Mouse (Mus musculus): Measurements from ENCODE around the gene 1600014C10Rik. TPM values are rescaled to one million over a fixed set of nuclear protein-coding genes. Genes with fewer than 3 reads are reported as not detected.

Gene 1600014C10Rik
- polyA plus RNA-seq, 1 experiment from 2014 or later = 14.5 TPM

- Histone ChIP-seq H3K9me3 (replicated peaks) (no peaks in the 10 kb centered on the region), H3K27me3 (ENCODE audit: low read depth, poor library complexity, severe bottlenecking) (no peaks in the 10 kb centered on the region), H3K36me3 (no peaks in the 10 kb centered on the region), H3K4me3 (no peak overlapping the region), H3K4me1 (no peaks in the 10 kb centered on the region), H3K27ac (no peak overlapping the region)
- 79% methylated on average over 11 of the region's 11 CpGs for WGBS
- no peak for DNase-seq (ENCODE audit: low spot score)
Measured at GRCm38 (mm10) chr7:38209478-38210152, 26.6 kb downstream of the 1600014C10Rik start.

- WGBS = 46% methylated on average over 1 of the region's 3 CpGs
- no peak for DNase-seq (ENCODE audit: low spot score)
- no peaks in the 10 kb centered on the region for H3K27me3 ChIP-seq (ENCODE audit: low read depth, poor library complexity, severe bottlenecking)
- H3K4me3 ChIP-seq = no peak overlapping the region
- no peaks in the 10 kb centered on the region for H3K36me3 ChIP-seq
- H3K9me3 ChIP-seq (replicated peaks) = no peaks in the 10 kb centered on the region
- H3K4me1 ChIP-seq = no peaks in the 10 kb centered on the region
- no peak overlapping the region for H3K27ac ChIP-seq
Measured at GRCm38 (mm10) chr7:38212651-38213062, 29.6 kb downstream of the 1600014C10Rik start.

- no peaks in the 10 kb centered on the region for H3K4me1 ChIP-seq
- no peaks in the 10 kb centered on the region for H3K27me3 ChIP-seq (ENCODE audit: low read depth, poor library complexity, severe bottlenecking)
- no peak overlapping the region for H3K27ac ChIP-seq
- 76% methylated on average over 5 of the region's 5 CpGs for WGBS
- H3K36me3 ChIP-seq = 0 out of 2 replicates have a peak, but pooled peaks cover under 1% of the 10 kb centered on the region
- DNase-seq (ENCODE audit: low spot score) = no peak
- no peak overlapping the region for H3K4me3 ChIP-seq
- H3K9me3 ChIP-seq (replicated peaks) = no peaks in the 10 kb centered on the region
Measured at GRCm38 (mm10) chr7:38214473-38215214, 31.6 kb downstream of the 1600014C10Rik start.

- no peaks in the 10 kb centered on the region for H3K27me3 ChIP-seq (ENCODE audit: low read depth, poor library complexity, severe bottlenecking)
- WGBS = 72% methylated on average over 7 of the region's 7 CpGs
Measured at GRCm38 (mm10) chr7:38215281-38215680, 32.3 kb downstream of the 1600014C10Rik start.

GRCm38 (mm10) chr7:38215697-38216096 is 32.7 kb downstream of the 1600014C10Rik start:
- H3K36me3 ChIP-seq = peaks cover 10% of the 10 kb centered on the region; the same call in 1 of the 2 replicates
- H3K4me1 ChIP-seq = no peaks in the 10 kb centered on the region
- no peaks in the 10 kb centered on the region for H3K9me3 ChIP-seq (replicated peaks)
- no peak overlapping the region for H3K27ac ChIP-seq
- WGBS = 90% methylated on average over 6 of the region's 6 CpGs
- H3K27me3 ChIP-seq (ENCODE audit: low read depth, poor library complexity, severe bottlenecking) = no peaks in the 10 kb centered on the region
- no peak overlapping the region for H3K4me3 ChIP-seq
- no peak for DNase-seq (ENCODE audit: low spot score)

More at GRCm38 (mm10) chr7:38215281-38215680, 32.3 kb downstream of the 1600014C10Rik start:
- no peak for DNase-seq (ENCODE audit: low spot score)
- Histone ChIP-seq H3K36me3 (0 out of 2 replicates have a peak, but pooled peaks cover 6% of the 10 kb centered on the region), H3K4me3 (no peak overlapping the region), H3K27ac (no peak overlapping the region), H3K4me1 (no peaks in the 10 kb centered on the region), H3K9me3 (replicated peaks) (no peaks in the 10 kb centered on the region)

- DNase-seq (ENCODE audit: low spot score) = no peak
- Histone ChIP-seq H3K4me1 (no peaks in the 10 kb centered on the region), H3K27ac (no peak overlapping the region), H3K36me3 (peaks cover 21% of the 10 kb centered on the region; the same call in 1 of the 2 replicates), H3K4me3 (no peak overlapping the region), H3K27me3 (ENCODE audit: low read depth, poor library complexity, severe bottlenecking) (0 out of 2 replicates have a peak, but pooled peaks cover 4% of the 10 kb centered on the region), H3K9me3 (replicated peaks) (no peaks in the 10 kb centered on the region)
- 61% methylated on average over 5 of the region's 5 CpGs for WGBS
Measured at GRCm38 (mm10) chr7:38217417-38218171, 34.6 kb downstream of the 1600014C10Rik start.

GRCm38 (mm10) chr7:38218631-38219367 is 35.8 kb downstream of the 1600014C10Rik start:
- no peak for DNase-seq (ENCODE audit: low spot score)
- Histone ChIP-seq H3K27ac (no peak overlapping the region), H3K4me1 (no peaks in the 10 kb centered on the region), H3K27me3 (ENCODE audit: low read depth, poor library complexity, severe bottlenecking) (0 out of 2 replicates have a peak, but pooled peaks cover 4% of the 10 kb centered on the region), H3K9me3 (replicated peaks) (no peaks in the 10 kb centered on the region), H3K4me3 (no peak overlapping the region), H3K36me3 (peaks cover 21% of the 10 kb centered on the region; the same call in 1 of the 2 replicates)
- 82% methylated on average over 8 of the region's 8 CpGs for WGBS

GRCm38 (mm10) chr7:38219526-38219925 is 36.5 kb downstream of the 1600014C10Rik start:
- Histone ChIP-seq H3K4me1 (no peaks in the 10 kb centered on the region), H3K27me3 (ENCODE audit: low read depth, poor library complexity, severe bottlenecking) (0 out of 2 replicates have a peak, but pooled peaks cover 4% of the 10 kb centered on the region), H3K9me3 (replicated peaks) (no peaks in the 10 kb centered on the region), H3K4me3 (no peak overlapping the region), H3K27ac (no peak overlapping the region), H3K36me3 (peaks cover 21% of the 10 kb centered on the region; the same call in 1 of the 2 replicates)
- WGBS = 91% methylated on average over 4 of the region's 4 CpGs
- DNase-seq (ENCODE audit: low spot score) = no peak

- H3K36me3 ChIP-seq = peaks cover 21% of the 10 kb centered on the region; the same call in 1 of the 2 replicates
- no peak for DNase-seq (ENCODE audit: low spot score)
- 0 out of 2 replicates have a peak, but pooled peaks cover 5% of the 10 kb centered on the region for H3K4me1 ChIP-seq
- H3K9me3 ChIP-seq (replicated peaks) = no peaks in the 10 kb centered on the region
- no peak overlapping the region for H3K4me3 ChIP-seq
- H3K27me3 ChIP-seq (ENCODE audit: low read depth, poor library complexity, severe bottlenecking) = 0 out of 2 replicates have a peak, but pooled peaks cover 4% of the 10 kb centered on the region
- WGBS = 96% methylated on average over 7 of the region's 7 CpGs
- H3K27ac ChIP-seq = no peak overlapping the region
Measured at GRCm38 (mm10) chr7:38220866-38221265, 37.8 kb downstream of the 1600014C10Rik start.

- Histone ChIP-seq H3K9me3 (replicated peaks) (no peaks in the 10 kb centered on the region), H3K4me3 (no peak overlapping the region), H3K36me3 (peaks cover 19% of the 10 kb centered on the region; the same call in 1 of the 2 replicates), H3K27ac (no peak overlapping the region), H3K27me3 (ENCODE audit: low read depth, poor library complexity, severe bottlenecking) (peaks cover 18% of the 10 kb centered on the region), H3K4me1 (peaks cover 28% of the 10 kb centered on the region)
- WGBS = 89% methylated on average over 13 of the region's 13 CpGs
- DNase-seq (ENCODE audit: low spot score) = no peak
Measured at GRCm38 (mm10) chr7:38224577-38225369, 41.8 kb downstream of the 1600014C10Rik start.

GRCm38 (mm10) chr7:38226226-38226625 is 43.2 kb downstream of the 1600014C10Rik start:
- Histone ChIP-seq H3K4me1 (peaks cover 28% of the 10 kb centered on the region), H3K27ac (no peak overlapping the region), H3K27me3 (ENCODE audit: low read depth, poor library complexity, severe bottlenecking) (peaks cover 30% of the 10 kb centered on the region), H3K4me3 (no peak overlapping the region), H3K9me3 (replicated peaks) (no peaks in the 10 kb centered on the region), H3K36me3 (peaks cover 6% of the 10 kb centered on the region; the same call in 1 of the 2 replicates)
- WGBS = 72% methylated on average over 2 of the region's 2 CpGs
- no peak for DNase-seq (ENCODE audit: low spot score)
